Mouse (Mus musculus): Measurements from ENCODE around the gene Capn12.

DNA sequence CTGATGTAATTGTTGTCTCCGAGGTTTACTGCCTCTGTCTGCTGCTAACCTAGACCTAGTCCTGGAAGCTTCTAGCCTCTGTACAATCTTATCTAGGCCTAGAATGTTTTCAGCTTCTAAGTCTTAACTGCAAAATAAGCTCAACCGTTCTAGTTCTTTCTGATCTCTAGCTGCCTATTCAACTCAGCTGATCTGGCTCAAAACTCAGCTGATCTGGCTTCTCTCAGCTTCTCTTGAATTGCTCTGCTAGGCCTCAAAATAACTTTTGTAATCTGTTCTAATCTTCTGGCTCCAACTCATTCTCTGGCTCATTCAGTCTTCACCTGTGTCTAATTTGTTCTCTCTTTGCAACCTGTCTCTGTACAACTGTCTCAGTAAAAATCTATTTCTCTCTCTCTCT, 6.7 kb upstream of the Capn12 start:
- TF ChIP-seq CTCF (conservative IDR thresholded peaks at IDR 0.05; ENCODE audit: insufficient read depth, insufficient read length, low read depth, low read length) (no peak), POLR2A (IDR thresholded peaks at IDR 0.05; ENCODE audit: low read depth, low read length) (no peak)
